Mouse (Mus musculus): ENCODE measurements at regions not wholly inside any gene's neighbourhood (a gene's known extent, or its start where the extent isn't known, plus 50 kb on each side); places are given as distances from the start of the nearest gene placed in this dataset.
A peak's percentile ranks its signal among the peaks of the same experiment; 100 is the strongest.

GRCm38 (mm10) chr13:114613909-114614308, 155.2 kb upstream of the Fst start:
- ATAC-seq (ENCODE audit: low FRiP score) = no peak
- WGBS = 88% methylated on average over 1 of the region's 1 CpGs
- Histone ChIP-seq H3K9ac (no peak overlapping the region), H3K4me3 (no peak overlapping the region), H3K36me3 (no peaks in the 10 kb centered on the region), H3K4me2 (no peak overlapping the region), H3K4me1 (replicated peaks) (no peaks in the 10 kb centered on the region), H3K27me3 (no peaks in the 10 kb centered on the region), H3K9me3 (no peaks in the 10 kb centered on the region), H3K27ac (no peak overlapping the region)

DNA sequence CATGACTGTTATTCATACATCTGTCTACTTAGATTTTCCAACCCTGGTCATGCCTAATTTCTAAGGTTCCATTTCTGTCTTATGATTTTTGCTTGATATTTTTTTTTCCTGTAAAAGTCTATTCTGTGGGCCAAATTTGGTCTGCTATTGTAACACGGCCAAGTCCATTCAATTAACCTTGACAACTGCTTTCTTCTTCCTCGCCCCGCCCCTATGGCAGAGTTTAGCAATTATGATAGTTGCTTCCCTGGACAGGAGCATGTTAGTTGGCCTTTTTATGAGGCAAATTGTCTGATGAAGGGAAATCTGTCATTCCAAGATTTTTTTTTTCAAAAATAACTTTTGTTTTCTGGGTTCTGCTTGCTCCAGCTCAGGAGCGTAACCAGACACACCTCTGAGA, 160.7 kb upstream of the Fst start:
- WGBS = 87% methylated on average over 4 of the region's 4 CpGs

GRCm38 (mm10) chr13:114636731-114637130, 178.0 kb upstream of the Fst start:
- 92% methylated on average over 4 of the region's 4 CpGs for WGBS

More for the DNA sequence above, 160.7 kb upstream of the Fst start:
- no peaks in the 10 kb centered on the region for H3K27me3 ChIP-seq
- H3K27ac ChIP-seq = no peak overlapping the region
- H3K36me3 ChIP-seq = no peaks in the 10 kb centered on the region
- H3K9me3 ChIP-seq = no peaks in the 10 kb centered on the region
- ATAC-seq (ENCODE audit: low FRiP score) = no peak
- no peaks in the 10 kb centered on the region for H3K4me1 ChIP-seq (replicated peaks)
- H3K4me3 ChIP-seq = no peak overlapping the region
- no peak overlapping the region for H3K4me2 ChIP-seq
- no peak overlapping the region for H3K9ac ChIP-seq

DNA sequence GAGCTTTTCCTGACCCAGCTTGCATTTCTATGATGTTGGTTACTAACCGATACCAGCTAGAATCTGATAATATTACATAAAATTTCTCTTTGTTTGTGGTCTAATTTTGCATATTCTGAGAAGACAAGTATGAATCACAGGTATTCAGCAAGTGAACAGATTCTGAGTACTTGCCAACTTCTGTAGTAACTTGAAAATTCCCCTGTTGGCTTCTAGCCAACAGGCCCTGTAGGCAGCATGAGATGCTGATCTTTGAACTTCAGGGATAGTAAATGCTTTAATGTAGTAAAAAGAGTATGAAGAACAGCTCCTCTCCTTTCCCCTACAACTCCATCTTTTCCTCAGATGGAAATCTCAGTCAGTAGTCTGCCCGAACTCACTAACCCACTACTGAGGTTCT, 178.5 kb upstream of the Mocs2 start:
- no peak for ATAC-seq (ENCODE audit: low FRiP score)
- Histone ChIP-seq H3K27ac (no peak overlapping the region), H3K9ac (no peak overlapping the region), H3K36me3 (no peaks in the 10 kb centered on the region), H3K27me3 (no peaks in the 10 kb centered on the region), H3K4me3 (no peak overlapping the region), H3K9me3 (no peaks in the 10 kb centered on the region), H3K4me2 (no peak overlapping the region), H3K4me1 (replicated peaks) (0 out of 2 replicates have a peak, but pooled peaks cover 13% of the 10 kb centered on the region)
- WGBS = 84% methylated on average over 2 of the region's 2 CpGs

More at GRCm38 (mm10) chr13:114636731-114637130, 178.0 kb upstream of the Fst start:
- H3K9ac ChIP-seq = no peak overlapping the region
- no peak for ATAC-seq (ENCODE audit: low FRiP score)
- H3K4me3 ChIP-seq = no peak overlapping the region
- 0 out of 2 replicates have a peak, but pooled peaks cover under 1% of the 10 kb centered on the region for H3K4me1 ChIP-seq (replicated peaks)
- no peak overlapping the region for H3K4me2 ChIP-seq
- H3K27me3 ChIP-seq = no peaks in the 10 kb centered on the region
- H3K27ac ChIP-seq = no peak overlapping the region
- H3K9me3 ChIP-seq = no peaks in the 10 kb centered on the region
- no peaks in the 10 kb centered on the region for H3K36me3 ChIP-seq

- H3K9me3 ChIP-seq = no peaks in the 10 kb centered on the region
- no peaks in the 10 kb centered on the region for H3K36me3 ChIP-seq
- H3K4me2 ChIP-seq = peak overlapping the region; percentile 21; the same call in 1 of the 2 replicates
- no peaks in the 10 kb centered on the region for H3K27me3 ChIP-seq
- WGBS = 36% methylated on average over 9 of the region's 9 CpGs
- H3K4me1 ChIP-seq (replicated peaks) = 0 out of 2 replicates have a peak, but pooled peaks cover 13% of the 10 kb centered on the region
- no peak overlapping the region for H3K4me3 ChIP-seq
- no peak overlapping the region for H3K9ac ChIP-seq
- peak; percentile 79 for ATAC-seq (ENCODE audit: low FRiP score)
- H3K27ac ChIP-seq = no peak overlapping the region
These were observed 176.2 kb upstream of the Mocs2 start for GRCm38 (mm10) chr13:114641688-114642390.

- Histone ChIP-seq H3K4me1 (replicated peaks) (0 out of 2 replicates have a peak, but pooled peaks cover 13% of the 10 kb centered on the region), H3K4me3 (no peak overlapping the region), H3K4me2 (no peak overlapping the region), H3K36me3 (no peaks in the 10 kb centered on the region), H3K27ac (no peak overlapping the region), H3K9ac (no peak overlapping the region), H3K27me3 (no peaks in the 10 kb centered on the region), H3K9me3 (no peaks in the 10 kb centered on the region)
- ATAC-seq (ENCODE audit: low FRiP score) = no peak
- 31% methylated on average over 3 of the region's 3 CpGs for WGBS
These were observed 175.0 kb upstream of the Mocs2 start for GRCm38 (mm10) chr13:114642901-114643491.

GRCm38 (mm10) chr13:114643521-114643920, 174.5 kb upstream of the Mocs2 start:
- no peaks in the 10 kb centered on the region for H3K9me3 ChIP-seq
- H3K4me2 ChIP-seq = no peak overlapping the region
- no peak for ATAC-seq (ENCODE audit: low FRiP score)
- H3K36me3 ChIP-seq = no peaks in the 10 kb centered on the region
- 43% methylated on average over 11 of the region's 11 CpGs for WGBS
- H3K4me3 ChIP-seq = no peak overlapping the region
- no peak overlapping the region for H3K27ac ChIP-seq
- no peak overlapping the region for H3K9ac ChIP-seq
- no peaks in the 10 kb centered on the region for H3K27me3 ChIP-seq
- H3K4me1 ChIP-seq (replicated peaks) = 0 out of 2 replicates have a peak, but pooled peaks cover 13% of the 10 kb centered on the region

GRCm38 (mm10) chr13:114654267-114654666, 163.8 kb upstream of the Mocs2 start:
- Histone ChIP-seq H3K4me2 (no peak overlapping the region), H3K27ac (no peak overlapping the region), H3K36me3 (no peaks in the 10 kb centered on the region), H3K9me3 (no peaks in the 10 kb centered on the region), H3K4me1 (replicated peaks) (no peaks in the 10 kb centered on the region), H3K27me3 (no peaks in the 10 kb centered on the region), H3K9ac (no peak overlapping the region), H3K4me3 (no peak overlapping the region)
- 90% methylated on average over 7 of the region's 7 CpGs for WGBS
- no peak for ATAC-seq (ENCODE audit: low FRiP score)

GRCm38 (mm10) chr13:114654953-114655586, 163.0 kb upstream of the Mocs2 start:
- Histone ChIP-seq H3K4me3 (no peak overlapping the region), H3K9me3 (no peaks in the 10 kb centered on the region), H3K36me3 (no peaks in the 10 kb centered on the region), H3K4me1 (replicated peaks) (no peaks in the 10 kb centered on the region), H3K27me3 (no peaks in the 10 kb centered on the region), H3K27ac (no peak overlapping the region), H3K4me2 (no peak overlapping the region), H3K9ac (no peak overlapping the region)
- no peak for ATAC-seq (ENCODE audit: low FRiP score)
- WGBS = 89% methylated on average over 4 of the region's 4 CpGs

DNA sequence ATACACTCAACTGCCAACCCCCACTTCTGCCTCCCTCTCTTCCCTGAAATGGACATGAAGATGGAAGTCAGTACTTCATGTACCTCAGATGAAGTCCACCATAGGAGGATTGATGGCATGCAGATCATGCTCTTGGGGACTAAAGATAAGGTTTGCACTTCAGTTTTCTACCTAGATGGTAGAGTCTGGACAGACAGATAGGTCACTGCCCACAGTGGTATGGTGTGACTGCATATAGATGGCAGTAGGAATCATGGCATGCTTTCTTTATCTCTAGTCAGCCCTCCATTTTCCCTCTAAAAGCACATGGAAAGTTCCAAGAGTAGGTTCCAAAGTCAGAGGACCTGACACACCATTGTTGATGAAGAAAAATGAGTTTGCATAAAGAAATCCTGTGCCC, 145.6 kb upstream of the Mocs2 start:
- Histone ChIP-seq H3K9me3 (no peaks in the 10 kb centered on the region), H3K4me2 (no peak overlapping the region), H3K27ac (no peak overlapping the region), H3K9ac (no peak overlapping the region), H3K4me1 (replicated peaks) (no peaks in the 10 kb centered on the region), H3K4me3 (no peak overlapping the region), H3K36me3 (no peaks in the 10 kb centered on the region), H3K27me3 (no peaks in the 10 kb centered on the region)
- ATAC-seq (ENCODE audit: low FRiP score) = no peak

DNA sequence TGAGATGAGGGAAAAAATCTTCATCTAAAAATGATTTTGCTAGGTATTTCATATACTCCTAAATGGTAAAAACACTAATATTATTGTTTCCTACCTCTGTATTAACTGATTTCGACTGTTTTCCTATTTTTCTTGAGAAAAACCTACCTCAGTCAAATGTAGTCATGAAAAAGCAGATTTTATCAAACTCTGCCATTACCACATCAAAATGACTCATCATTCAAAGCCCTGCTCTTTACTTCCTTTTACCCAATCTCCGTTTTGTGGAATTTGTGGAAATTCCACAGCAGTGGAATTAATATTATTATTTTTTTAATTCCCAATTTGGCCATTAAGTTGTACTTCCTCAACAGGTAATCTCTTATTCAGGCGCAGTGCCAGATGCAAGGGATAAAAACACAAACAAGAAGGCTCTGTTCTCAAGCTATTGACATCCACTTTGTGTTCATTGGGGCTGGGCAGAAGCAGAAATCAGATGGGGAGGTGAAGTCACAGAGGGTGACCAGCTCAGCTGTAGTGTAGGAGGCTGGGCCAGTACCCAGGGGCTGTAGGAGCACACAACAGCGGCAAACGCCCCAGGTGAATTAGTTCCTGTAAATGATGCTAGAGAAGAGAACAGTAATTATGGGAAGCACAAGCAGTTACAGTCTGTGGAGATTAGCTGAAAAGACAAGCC, 138.2 kb upstream of the Mocs2 start:
- no peak for ATAC-seq (ENCODE audit: low FRiP score)
- 74% methylated on average over 5 of the region's 5 CpGs for WGBS
- no peak overlapping the region for H3K4me3 ChIP-seq

DNA sequence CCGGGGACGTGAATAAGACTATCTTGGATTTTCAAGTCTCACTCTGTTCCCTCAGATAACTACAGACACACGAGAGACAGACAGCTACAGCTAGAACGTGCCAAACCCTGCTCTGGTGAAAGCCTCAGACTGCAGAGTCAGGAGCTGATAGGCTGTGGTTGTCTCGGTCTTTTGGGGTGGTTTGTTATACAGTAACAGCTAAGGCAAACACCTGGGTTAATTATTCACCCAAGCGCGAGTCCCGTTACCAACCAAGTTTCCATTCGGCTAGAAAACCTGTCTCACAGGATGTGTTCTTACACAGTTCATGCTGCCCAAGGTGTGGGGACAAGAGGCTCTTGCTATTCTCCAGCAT, 137.7 kb upstream of the Mocs2 start:
- no peak overlapping the region for H3K27ac ChIP-seq
- H3K27me3 ChIP-seq = no peaks in the 10 kb centered on the region
- no peaks in the 10 kb centered on the region for H3K4me1 ChIP-seq (replicated peaks)
- H3K4me3 ChIP-seq = no peak overlapping the region
- H3K9me3 ChIP-seq = no peaks in the 10 kb centered on the region
- no peak overlapping the region for H3K4me2 ChIP-seq
- 60% methylated on average over 9 of the region's 9 CpGs for WGBS
- no peak for ATAC-seq (ENCODE audit: low FRiP score)
- no peaks in the 10 kb centered on the region for H3K36me3 ChIP-seq
- no peak overlapping the region for H3K9ac ChIP-seq

More for the DNA sequence above, 138.2 kb upstream of the Mocs2 start:
- Histone ChIP-seq H3K9me3 (no peaks in the 10 kb centered on the region), H3K9ac (no peak overlapping the region), H3K4me1 (replicated peaks) (no peaks in the 10 kb centered on the region), H3K27me3 (no peaks in the 10 kb centered on the region), H3K27ac (no peak overlapping the region), H3K4me2 (no peak overlapping the region), H3K36me3 (no peaks in the 10 kb centered on the region)
